Mouse (Mus musculus): ENCODE measurements at regions not wholly inside any gene's neighbourhood (a gene's known extent, or its start where the extent isn't known, plus 50 kb on each side); places are given as distances from the start of the nearest gene placed in this dataset.

- no peak for ATAC-seq
- Histone ChIP-seq H3K27me3 (replicated peaks; ENCODE audit: control insufficient read depth, insufficient read depth, low read length) (no peaks in the 10 kb centered on the region), H3K27ac (ENCODE audit: low read length) (no peak overlapping the region), H3K9me3 (ENCODE audit: control insufficient read depth, low read length) (no peaks in the 10 kb centered on the region), H3K36me3 (ENCODE audit: control insufficient read depth, insufficient read depth, low read length) (no peaks in the 10 kb centered on the region), H3K4me1 (ENCODE audit: control insufficient read depth, insufficient read depth, low read length) (0 out of 2 replicates have a peak, but pooled peaks cover 2% of the 10 kb centered on the region), H3K4me2 (ENCODE audit: low read depth, low read length) (no peak overlapping the region), H3K9ac (ENCODE audit: low read depth, low read length) (no peak overlapping the region), H3K4me3 (ENCODE audit: low read length) (no peak overlapping the region)
- WGBS = 78% methylated on average over 2 of the region's 2 CpGs
Observed at GRCm38 (mm10) chr12:39714169-39714794, 323.5 kb downstream of the Arl4a start.

GRCm38 (mm10) chr12:39711807-39712206, 326.0 kb downstream of the Arl4a start:
- no peaks in the 10 kb centered on the region for H3K9me3 ChIP-seq (ENCODE audit: control insufficient read depth, low read length)
- 71% methylated on average over 1 of the region's 1 CpGs for WGBS
- H3K4me3 ChIP-seq (ENCODE audit: low read length) = no peak overlapping the region
- no peaks in the 10 kb centered on the region for H3K27me3 ChIP-seq (replicated peaks; ENCODE audit: control insufficient read depth, insufficient read depth, low read length)
- H3K9ac ChIP-seq (ENCODE audit: low read depth, low read length) = no peak overlapping the region
- H3K4me1 ChIP-seq (ENCODE audit: control insufficient read depth, insufficient read depth, low read length) = 0 out of 2 replicates have a peak, but pooled peaks cover 2% of the 10 kb centered on the region
- H3K4me2 ChIP-seq (ENCODE audit: low read depth, low read length) = no peak overlapping the region
- ATAC-seq = no peak
- H3K36me3 ChIP-seq (ENCODE audit: control insufficient read depth, insufficient read depth, low read length) = no peaks in the 10 kb centered on the region
- H3K27ac ChIP-seq (ENCODE audit: low read length) = no peak overlapping the region

GRCm38 (mm10) chr12:39709850-39710249, 328.0 kb downstream of the Arl4a start:
- Histone ChIP-seq H3K27me3 (replicated peaks; ENCODE audit: control insufficient read depth, insufficient read depth, low read length) (no peaks in the 10 kb centered on the region), H3K4me1 (ENCODE audit: control insufficient read depth, insufficient read depth, low read length) (0 out of 2 replicates have a peak, but pooled peaks cover 2% of the 10 kb centered on the region), H3K9me3 (ENCODE audit: control insufficient read depth, low read length) (no peaks in the 10 kb centered on the region), H3K9ac (ENCODE audit: low read depth, low read length) (no peak overlapping the region), H3K36me3 (ENCODE audit: control insufficient read depth, insufficient read depth, low read length) (no peaks in the 10 kb centered on the region), H3K4me3 (ENCODE audit: low read length) (no peak overlapping the region), H3K4me2 (ENCODE audit: low read depth, low read length) (no peak overlapping the region), H3K27ac (ENCODE audit: low read length) (no peak overlapping the region)
- WGBS = 58% methylated on average over 5 of the region's 5 CpGs
- no peak for ATAC-seq

- ATAC-seq = no peak
- no peak overlapping the region for H3K9ac ChIP-seq (ENCODE audit: low read depth, low read length)
- no peaks in the 10 kb centered on the region for H3K36me3 ChIP-seq (ENCODE audit: control insufficient read depth, insufficient read depth, low read length)
- no peak overlapping the region for H3K4me2 ChIP-seq (ENCODE audit: low read depth, low read length)
- no peak overlapping the region for H3K4me3 ChIP-seq (ENCODE audit: low read length)
- no peak overlapping the region for H3K27ac ChIP-seq (ENCODE audit: low read length)
- 64% methylated on average over 3 of the region's 3 CpGs for WGBS
- no peaks in the 10 kb centered on the region for H3K9me3 ChIP-seq (ENCODE audit: control insufficient read depth, low read length)
- no peaks in the 10 kb centered on the region for H3K4me1 ChIP-seq (ENCODE audit: control insufficient read depth, insufficient read depth, low read length)
- H3K27me3 ChIP-seq (replicated peaks; ENCODE audit: control insufficient read depth, insufficient read depth, low read length) = no peaks in the 10 kb centered on the region
Observed at GRCm38 (mm10) chr12:39697182-39697581, 340.6 kb downstream of the Arl4a start.

GRCm38 (mm10) chr12:39695322-39695721, 342.5 kb downstream of the Arl4a start:
- H3K36me3 ChIP-seq (ENCODE audit: control insufficient read depth, insufficient read depth, low read length) = no peaks in the 10 kb centered on the region
- no peaks in the 10 kb centered on the region for H3K4me1 ChIP-seq (ENCODE audit: control insufficient read depth, insufficient read depth, low read length)
- no peaks in the 10 kb centered on the region for H3K9me3 ChIP-seq (ENCODE audit: control insufficient read depth, low read length)
- no peak overlapping the region for H3K9ac ChIP-seq (ENCODE audit: low read depth, low read length)
- no peak overlapping the region for H3K27ac ChIP-seq (ENCODE audit: low read length)
- H3K4me2 ChIP-seq (ENCODE audit: low read depth, low read length) = no peak overlapping the region
- ATAC-seq = no peak
- 62% methylated on average over 1 of the region's 1 CpGs for WGBS
- H3K27me3 ChIP-seq (replicated peaks; ENCODE audit: control insufficient read depth, insufficient read depth, low read length) = no peaks in the 10 kb centered on the region
- H3K4me3 ChIP-seq (ENCODE audit: low read length) = no peak overlapping the region

- WGBS = 72% methylated on average over 2 of the region's 2 CpGs
Observed at GRCm38 (mm10) chr12:39692043-39692442, 345.8 kb downstream of the Arl4a start.

GRCm38 (mm10) chr12:39685399-39685798, 352.4 kb downstream of the Arl4a start:
- Histone ChIP-seq H3K36me3 (ENCODE audit: control insufficient read depth, insufficient read depth, low read length) (no peaks in the 10 kb centered on the region), H3K4me1 (ENCODE audit: control insufficient read depth, insufficient read depth, low read length) (no peaks in the 10 kb centered on the region), H3K4me3 (ENCODE audit: low read length) (no peak overlapping the region), H3K9ac (ENCODE audit: low read depth, low read length) (no peak overlapping the region), H3K27me3 (replicated peaks; ENCODE audit: control insufficient read depth, insufficient read depth, low read length) (no peaks in the 10 kb centered on the region), H3K4me2 (ENCODE audit: low read depth, low read length) (no peak overlapping the region), H3K9me3 (ENCODE audit: control insufficient read depth, low read length) (no peaks in the 10 kb centered on the region), H3K27ac (ENCODE audit: low read length) (no peak overlapping the region)
- no peak for ATAC-seq

More at GRCm38 (mm10) chr12:39692043-39692442, 345.8 kb downstream of the Arl4a start:
- H3K4me1 ChIP-seq (ENCODE audit: control insufficient read depth, insufficient read depth, low read length) = no peaks in the 10 kb centered on the region
- no peak for ATAC-seq
- H3K36me3 ChIP-seq (ENCODE audit: control insufficient read depth, insufficient read depth, low read length) = no peaks in the 10 kb centered on the region
- no peak overlapping the region for H3K9ac ChIP-seq (ENCODE audit: low read depth, low read length)
- H3K27ac ChIP-seq (ENCODE audit: low read length) = no peak overlapping the region
- no peaks in the 10 kb centered on the region for H3K27me3 ChIP-seq (replicated peaks; ENCODE audit: control insufficient read depth, insufficient read depth, low read length)
- no peak overlapping the region for H3K4me2 ChIP-seq (ENCODE audit: low read depth, low read length)
- no peaks in the 10 kb centered on the region for H3K9me3 ChIP-seq (ENCODE audit: control insufficient read depth, low read length)
- no peak overlapping the region for H3K4me3 ChIP-seq (ENCODE audit: low read length)

- 72% methylated on average over 1 of the region's 1 CpGs for WGBS
- no peak for ATAC-seq
- Histone ChIP-seq H3K9me3 (ENCODE audit: control insufficient read depth, low read length) (no peaks in the 10 kb centered on the region), H3K4me2 (ENCODE audit: low read depth, low read length) (no peak overlapping the region), H3K4me1 (ENCODE audit: control insufficient read depth, insufficient read depth, low read length) (no peaks in the 10 kb centered on the region), H3K9ac (ENCODE audit: low read depth, low read length) (no peak overlapping the region), H3K27me3 (replicated peaks; ENCODE audit: control insufficient read depth, insufficient read depth, low read length) (no peaks in the 10 kb centered on the region), H3K36me3 (ENCODE audit: control insufficient read depth, insufficient read depth, low read length) (no peaks in the 10 kb centered on the region), H3K4me3 (ENCODE audit: low read length) (no peak overlapping the region), H3K27ac (ENCODE audit: low read length) (no peak overlapping the region)
Observed at GRCm38 (mm10) chr12:39682121-39682520, 355.7 kb downstream of the Arl4a start.

GRCm38 (mm10) chr12:39675608-39676007, 362.2 kb downstream of the Arl4a start:
- 85% methylated on average over 2 of the region's 2 CpGs for WGBS
- no peak overlapping the region for H3K27ac ChIP-seq (ENCODE audit: low read length)

GRCm38 (mm10) chr12:39667701-39668100, 370.1 kb downstream of the Arl4a start:
- 69% methylated on average over 2 of the region's 2 CpGs for WGBS
- no peak overlapping the region for H3K27ac ChIP-seq (ENCODE audit: low read length)
- H3K36me3 ChIP-seq (ENCODE audit: control insufficient read depth, insufficient read depth, low read length) = no peaks in the 10 kb centered on the region
- H3K4me3 ChIP-seq (ENCODE audit: low read length) = no peak overlapping the region
- ATAC-seq = no peak
- no peak overlapping the region for H3K9ac ChIP-seq (ENCODE audit: low read depth, low read length)
- no peaks in the 10 kb centered on the region for H3K27me3 ChIP-seq (replicated peaks; ENCODE audit: control insufficient read depth, insufficient read depth, low read length)
- H3K4me1 ChIP-seq (ENCODE audit: control insufficient read depth, insufficient read depth, low read length) = no peaks in the 10 kb centered on the region
- H3K4me2 ChIP-seq (ENCODE audit: low read depth, low read length) = no peak overlapping the region
- no peaks in the 10 kb centered on the region for H3K9me3 ChIP-seq (ENCODE audit: control insufficient read depth, low read length)

More at GRCm38 (mm10) chr12:39675608-39676007, 362.2 kb downstream of the Arl4a start:
- Histone ChIP-seq H3K9ac (ENCODE audit: low read depth, low read length) (no peak overlapping the region), H3K27me3 (replicated peaks; ENCODE audit: control insufficient read depth, insufficient read depth, low read length) (no peaks in the 10 kb centered on the region), H3K9me3 (ENCODE audit: control insufficient read depth, low read length) (no peaks in the 10 kb centered on the region), H3K4me3 (ENCODE audit: low read length) (no peak overlapping the region), H3K36me3 (ENCODE audit: control insufficient read depth, insufficient read depth, low read length) (no peaks in the 10 kb centered on the region), H3K4me1 (ENCODE audit: control insufficient read depth, insufficient read depth, low read length) (no peaks in the 10 kb centered on the region), H3K4me2 (ENCODE audit: low read depth, low read length) (no peak overlapping the region)
- ATAC-seq = no peak

Measured in intestine, embryonic 16.5 days (tissue).